34 mouse cellular contexts compared by ENCODE assay signal in genomic region chr2:61586166-61586565, GRCm38 (mm10).
"Had no signal": no experiment of that assay in that cellular context is flagged by ENCODE, and none has a peak within 500 bp of the region (broad histone marks: within the 10 kb centered on the region; RNA-seq: fewer than 3 reads in every experiment).

No protein-coding gene starts in this region.

- H3K9me3 ChIP-seq: heart, embryonic 12.5 days; heart, embryonic 13.5 days; heart, embryonic 15.5 days; hindbrain, embryonic 10.5 days; hindbrain, embryonic 12.5 days; hindbrain, embryonic 13.5 days; hindbrain, embryonic 15.5 days; intestine, embryonic 15.5 days; kidney, embryonic 15.5 days had no signal

- H3K27me3 ChIP-seq: heart, embryonic 12.5 days; heart, embryonic 13.5 days; heart, embryonic 15.5 days; hindbrain, embryonic 12.5 days; hindbrain, embryonic 13.5 days; hindbrain, embryonic 15.5 days; intestine, embryonic 15.5 days; kidney, embryonic 15.5 days had no signal

- H3K4me1 ChIP-seq: heart, embryonic 12.5 days; heart, embryonic 13.5 days; heart, embryonic 15.5 days; hindbrain, embryonic 10.5 days; hindbrain, embryonic 12.5 days; hindbrain, embryonic 13.5 days; hindbrain, embryonic 15.5 days; intestine, embryonic 15.5 days; kidney, embryonic 15.5 days had no signal

- H3K9ac ChIP-seq: heart, embryonic 12.5 days; heart, embryonic 13.5 days; heart, embryonic 15.5 days; hindbrain, embryonic 12.5 days; hindbrain, embryonic 13.5 days; hindbrain, embryonic 14.5 days; hindbrain, embryonic 15.5 days; intestine, embryonic 15.5 days; kidney, embryonic 15.5 days had no signal

- H3K4me3 ChIP-seq: heart, embryonic 12.5 days; heart, embryonic 13.5 days; heart, embryonic 15.5 days; hindbrain, embryonic 10.5 days; hindbrain, embryonic 12.5 days; hindbrain, embryonic 13.5 days; hindbrain, embryonic 15.5 days; intestine, embryonic 15.5 days; kidney, embryonic 15.5 days; layer of hippocampus, adult 2 months; left cerebral cortex, adult 2 months had no signal

- H3K36me3 ChIP-seq: heart, embryonic 12.5 days; heart, embryonic 13.5 days; heart, embryonic 15.5 days; hindbrain, embryonic 10.5 days; hindbrain, embryonic 12.5 days; hindbrain, embryonic 13.5 days; hindbrain, embryonic 15.5 days; intestine, embryonic 15.5 days; kidney, embryonic 15.5 days had no signal

- ATAC-seq: hindbrain, embryonic 16.5 days; hindbrain, postnatal 0 days; intestine, embryonic 15.5 days; intestine, embryonic 16.5 days; intestine, postnatal 0 days had no signal

- DNase-seq: heart, postnatal 10 days; heart, postnatal 14 days; heart, postnatal 36 days; heart, postnatal 4 days; kidney, adult 11 months; kidney, adult 18-20 months; kidney, adult 2 months; kidney, adult 8-10 months; kidney, adult 9 months; kidney, postnatal 10 days; kidney, postnatal 14 days; kidney, postnatal 25 days; kidney, postnatal 36 days; kidney, postnatal 4 days; layer of hippocampus, adult 9-11 months; layer of hippocampus, postnatal 36 days had no signal

- H3K4me2 ChIP-seq: heart, embryonic 11.5 days; heart, embryonic 12.5 days; heart, embryonic 13.5 days; heart, embryonic 15.5 days; hindbrain, embryonic 12.5 days; hindbrain, embryonic 13.5 days; hindbrain, embryonic 14.5 days; hindbrain, embryonic 15.5 days; intestine, embryonic 15.5 days; kidney, embryonic 15.5 days had no signal

- H3K27ac ChIP-seq: heart, embryonic 13.5 days; heart, embryonic 15.5 days; hindbrain, embryonic 10.5 days; hindbrain, embryonic 12.5 days; hindbrain, embryonic 13.5 days; hindbrain, embryonic 14.5 days; hindbrain, embryonic 15.5 days; hindbrain, postnatal 0 days; intestine, embryonic 15.5 days; kidney, embryonic 15.5 days; kidney, postnatal 0 days; layer of hippocampus, adult 2 months; left cerebral cortex, adult 2 months had no signal
